Mouse (Mus musculus) cerebellum, postnatal 14 days (tissue): Measurements from ENCODE around the gene Nfe2l1.
"Not testable (repeated sequence)": the region's sequence is repeated elsewhere in the genome, so short reads cannot be mapped to it uniquely, and the experiment has no call there.

Source experiments
- DNase-seq, 2 experiments: peaks; one replicate each; pipeline ENCODE4 v3.0.0; 2021; ENCODE audit warnings: mixed read lengths in 2 of 2

Gene Nfe2l1

GRCm38 (mm10) chr11:96816979-96817378, 12.8 kb downstream of the Nfe2l1 start:
- no peak for DNase-seq

- DNase-seq: no peak
These were observed 13.3 kb downstream of the Nfe2l1 start for GRCm38 (mm10) chr11:96816494-96816893.

- DNase-seq: no peak
These were observed 13.9 kb downstream of the Nfe2l1 start for GRCm38 (mm10) chr11:96815895-96816294.

- no peak for DNase-seq
These were observed 15.3 kb downstream of the Nfe2l1 start for GRCm38 (mm10) chr11:96814443-96814842.

GRCm38 (mm10) chr11:96813920-96814319, 15.8 kb downstream of the Nfe2l1 start:
- DNase-seq: no peak

GRCm38 (mm10) chr11:96813455-96813854, 16.3 kb downstream of the Nfe2l1 start:
- DNase-seq: no peak

GRCm38 (mm10) chr11:96811188-96811587, 18.6 kb downstream of the Nfe2l1 start:
- not testable (repeated sequence) for DNase-seq

- peak; percentile 39 to 59 for DNase-seq
These were observed 20.1 kb downstream of the Nfe2l1 start for GRCm38 (mm10) chr11:96809562-96810235.

- peak in 1 of 2 experiments; percentile 43 for DNase-seq
These were observed 21.7 kb downstream of the Nfe2l1 start for GRCm38 (mm10) chr11:96808066-96808465.

GRCm38 (mm10) chr11:96805606-96806005, 24.2 kb downstream of the Nfe2l1 start:
- DNase-seq: no peak

- no peak for DNase-seq
These were observed 30.3 kb downstream of the Nfe2l1 start for GRCm38 (mm10) chr11:96799511-96799910.

- DNase-seq: no peak
These were observed 33.2 kb downstream of the Nfe2l1 start for GRCm38 (mm10) chr11:96796586-96796985.

GRCm38 (mm10) chr11:96796081-96796480, 33.7 kb downstream of the Nfe2l1 start:
- DNase-seq: no peak

- DNase-seq: no peak
These were observed 34.3 kb downstream of the Nfe2l1 start for GRCm38 (mm10) chr11:96795491-96795890.

- no peak for DNase-seq
These were observed 39.1 kb downstream of the Nfe2l1 start for GRCm38 (mm10) chr11:96790681-96791080.

- DNase-seq: no peak
These were observed 39.8 kb downstream of the Nfe2l1 start for GRCm38 (mm10) chr11:96789990-96790389.

- DNase-seq: peak; percentile 91 to 92
These were observed 40.6 kb downstream of the Nfe2l1 start, which contains the start of gene Cbx1 for GRCm38 (mm10) chr11:96788871-96789795. Cbx1 (plus strand) TSS chr11:96789127.

- DNase-seq: no peak
These were observed 42.9 kb downstream of the Nfe2l1 start for GRCm38 (mm10) chr11:96786731-96787450.

GRCm38 (mm10) chr11:96784847-96785246, 44.9 kb downstream of the Nfe2l1 start:
- DNase-seq: peak; percentile 87 to 94

GRCm38 (mm10) chr11:96781425-96781824, 48.3 kb downstream of the Nfe2l1 start:
- DNase-seq: no peak

- no peak for DNase-seq
These were observed 49.5 kb downstream of the Nfe2l1 start for GRCm38 (mm10) chr11:96780306-96780705.

GRCm38 (mm10) chr11:96778061-96778627, 51.6 kb downstream of the Nfe2l1 start:
- DNase-seq: not testable (repeated sequence)
